Mouse (Mus musculus): Measurements from ENCODE around the gene Dock9. TPM values are rescaled to one million over a fixed set of nuclear protein-coding genes. Genes with fewer than 3 reads are reported as not detected.

Gene Dock9
- total and polyA plus RNA-seq, 3 experiments, result 3.4 to 21.7 (median 9.3) TPM

- 0 out of 2 replicates have a peak, but pooled peaks cover 2% of the 10 kb centered on the region for H3K9me3 ChIP-seq (replicated peaks)
- H3K4me1 ChIP-seq (ENCODE audit: insufficient read depth, low read depth, low read length), result no peaks in the 10 kb centered on the region
- TF ChIP-seq POLR2AphosphoS5 (IDR thresholded peaks at IDR 0.05; ENCODE audit: insufficient replicate concordance, low read depth, low read length) (no peak), GATA1 (IDR thresholded peaks at IDR 0.05; ENCODE audit: borderline replicate concordance, low read length) (no peak), GATA2 (IDR thresholded peaks at IDR 0.05; ENCODE audit: borderline replicate concordance, low read depth, low read length) (no peak), CTCF (IDR thresholded peaks at IDR 0.05; ENCODE audit: low read depth, low read length) (no peak), TAL1 (conservative IDR thresholded peaks at IDR 0.05; ENCODE audit: low read depth, low read length) (no peak)
- DNase-seq (ENCODE audit: low spot score), result no peak
- peaks cover 6% of the 10 kb centered on the region; the same call in 1 of the 2 replicates for H3K27me3 ChIP-seq (ENCODE audit: insufficient read depth, low read length)
- no peak for ATAC-seq (ENCODE audit: extremely low read depth, insufficient number of reproducible peaks, low FRiP score, poor library complexity, severe bottlenecking)
- no peaks in the 10 kb centered on the region for H3K36me3 ChIP-seq (replicated peaks)
- no peak overlapping the region for H3K4me3 ChIP-seq (ENCODE audit: low read depth, low read length)
These were observed 291.3 kb downstream of the Dock9 start for GRCm38 (mm10) chr14:121506336-121506735.

- DNase-seq (ENCODE audit: low spot score), result no peak
- Histone ChIP-seq H3K9me3 (replicated peaks) (no peaks in the 10 kb centered on the region), H3K4me1 (ENCODE audit: insufficient read depth, low read depth, low read length) (no peaks in the 10 kb centered on the region), H3K4me3 (ENCODE audit: low read depth, low read length) (no peak overlapping the region), H3K27me3 (ENCODE audit: insufficient read depth, low read length) (peaks cover 6% of the 10 kb centered on the region; the same call in 1 of the 2 replicates), H3K36me3 (replicated peaks) (no peaks in the 10 kb centered on the region)
- no peak for ATAC-seq (ENCODE audit: extremely low read depth, insufficient number of reproducible peaks, low FRiP score, poor library complexity, severe bottlenecking)
- TF ChIP-seq POLR2AphosphoS5 (IDR thresholded peaks at IDR 0.05; ENCODE audit: insufficient replicate concordance, low read depth, low read length), result no peak
- TF ChIP-seq CTCF (IDR thresholded peaks at IDR 0.05; ENCODE audit: low read depth, low read length), result no peak
- TF ChIP-seq TAL1 (conservative IDR thresholded peaks at IDR 0.05; ENCODE audit: low read depth, low read length), result no peak
- no peak for TF ChIP-seq GATA1 (IDR thresholded peaks at IDR 0.05; ENCODE audit: borderline replicate concordance, low read length)
- no peak for TF ChIP-seq GATA2 (IDR thresholded peaks at IDR 0.05; ENCODE audit: borderline replicate concordance, low read depth, low read length)
These were observed 292.2 kb downstream of the Dock9 start for GRCm38 (mm10) chr14:121505485-121505860.

GRCm38 (mm10) chr14:121504781-121505484 lies 292.7 kb downstream of the Dock9 start, which contains the start of gene Slc15a1:
Gene Slc15a1, minus strand, starts transcription at chr14:121505252.
- Histone ChIP-seq H3K4me1 (ENCODE audit: insufficient read depth, low read depth, low read length) (no peaks in the 10 kb centered on the region), H3K27me3 (ENCODE audit: insufficient read depth, low read length) (peaks cover 6% of the 10 kb centered on the region; the same call in 1 of the 2 replicates), H3K9me3 (replicated peaks) (no peaks in the 10 kb centered on the region), H3K4me3 (ENCODE audit: low read depth, low read length) (no peak within 1 kb of the TSS), H3K36me3 (replicated peaks) (no peaks in the 10 kb centered on the region)
- TF ChIP-seq CTCF (IDR thresholded peaks at IDR 0.05; ENCODE audit: low read depth, low read length) (no peak), TAL1 (conservative IDR thresholded peaks at IDR 0.05; ENCODE audit: low read depth, low read length) (no peak), POLR2AphosphoS5 (IDR thresholded peaks at IDR 0.05; ENCODE audit: insufficient replicate concordance, low read depth, low read length) (no peak), GATA1 (IDR thresholded peaks at IDR 0.05; ENCODE audit: borderline replicate concordance, low read length) (no peak), GATA2 (IDR thresholded peaks at IDR 0.05; ENCODE audit: borderline replicate concordance, low read depth, low read length) (no peak)
- DNase-seq (ENCODE audit: low spot score) (no peak), ATAC-seq (ENCODE audit: extremely low read depth, insufficient number of reproducible peaks, low FRiP score, poor library complexity, severe bottlenecking) (no peak)

- ATAC-seq (ENCODE audit: extremely low read depth, insufficient number of reproducible peaks, low FRiP score, poor library complexity, severe bottlenecking) (no peak), DNase-seq (ENCODE audit: low spot score) (no peak)
- H3K36me3 ChIP-seq (replicated peaks), result no peaks in the 10 kb centered on the region
- H3K9me3 ChIP-seq (replicated peaks), result no peaks in the 10 kb centered on the region
- no peak overlapping the region for H3K4me3 ChIP-seq (ENCODE audit: low read depth, low read length)
- peaks cover 6% of the 10 kb centered on the region; the same call in 1 of the 2 replicates for H3K27me3 ChIP-seq (ENCODE audit: insufficient read depth, low read length)
- TF ChIP-seq POLR2AphosphoS5 (IDR thresholded peaks at IDR 0.05; ENCODE audit: insufficient replicate concordance, low read depth, low read length), result no peak
- no peak for TF ChIP-seq GATA2 (IDR thresholded peaks at IDR 0.05; ENCODE audit: borderline replicate concordance, low read depth, low read length)
- TF ChIP-seq CTCF (IDR thresholded peaks at IDR 0.05; ENCODE audit: low read depth, low read length), result no peak
- TF ChIP-seq TAL1 (conservative IDR thresholded peaks at IDR 0.05; ENCODE audit: low read depth, low read length), result no peak
- TF ChIP-seq GATA1 (IDR thresholded peaks at IDR 0.05; ENCODE audit: borderline replicate concordance, low read length), result no peak
- H3K4me1 ChIP-seq (ENCODE audit: insufficient read depth, low read depth, low read length), result no peaks in the 10 kb centered on the region
These were observed 297.1 kb downstream of the Dock9 start for GRCm38 (mm10) chr14:121500577-121500976.

GRCm38 (mm10) chr14:121499769-121500168 lies 297.9 kb downstream of the Dock9 start:
- TF ChIP-seq POLR2AphosphoS5 (IDR thresholded peaks at IDR 0.05; ENCODE audit: insufficient replicate concordance, low read depth, low read length) (no peak), GATA1 (IDR thresholded peaks at IDR 0.05; ENCODE audit: borderline replicate concordance, low read length) (no peak), TAL1 (conservative IDR thresholded peaks at IDR 0.05; ENCODE audit: low read depth, low read length) (no peak)
- no peak for ATAC-seq (ENCODE audit: extremely low read depth, insufficient number of reproducible peaks, low FRiP score, poor library complexity, severe bottlenecking)
- H3K36me3 ChIP-seq (replicated peaks), result no peaks in the 10 kb centered on the region

GRCm38 (mm10) chr14:121497800-121498199 lies 299.8 kb downstream of the Dock9 start:
- TF ChIP-seq GATA2 (IDR thresholded peaks at IDR 0.05; ENCODE audit: borderline replicate concordance, low read depth, low read length), result no peak
- TF ChIP-seq CTCF (IDR thresholded peaks at IDR 0.05; ENCODE audit: low read depth, low read length), result no peak
- TF ChIP-seq POLR2AphosphoS5 (IDR thresholded peaks at IDR 0.05; ENCODE audit: insufficient replicate concordance, low read depth, low read length), result no peak
- TF ChIP-seq TAL1 (conservative IDR thresholded peaks at IDR 0.05; ENCODE audit: low read depth, low read length), result no peak
- ATAC-seq (ENCODE audit: extremely low read depth, insufficient number of reproducible peaks, low FRiP score, poor library complexity, severe bottlenecking) (no peak), DNase-seq (ENCODE audit: low spot score) (no peak)
- Histone ChIP-seq H3K27me3 (ENCODE audit: insufficient read depth, low read length) (no peaks in the 10 kb centered on the region), H3K4me1 (ENCODE audit: insufficient read depth, low read depth, low read length) (no peaks in the 10 kb centered on the region), H3K9me3 (replicated peaks) (no peaks in the 10 kb centered on the region), H3K4me3 (ENCODE audit: low read depth, low read length) (no peak overlapping the region), H3K36me3 (replicated peaks) (no peaks in the 10 kb centered on the region)

More at GRCm38 (mm10) chr14:121499769-121500168, 297.9 kb downstream of the Dock9 start:
- DNase-seq (ENCODE audit: low spot score), result no peak
- H3K4me1 ChIP-seq (ENCODE audit: insufficient read depth, low read depth, low read length), result no peaks in the 10 kb centered on the region
- no peaks in the 10 kb centered on the region for H3K9me3 ChIP-seq (replicated peaks)
- no peak overlapping the region for H3K4me3 ChIP-seq (ENCODE audit: low read depth, low read length)
- no peaks in the 10 kb centered on the region for H3K27me3 ChIP-seq (ENCODE audit: insufficient read depth, low read length)

Data from G1E (cell line).